Mouse (Mus musculus): Measurements from ENCODE around the gene Arhgap30. TPM values are rescaled to one million over a fixed set of nuclear protein-coding genes. Genes with fewer than 3 reads are reported as not detected.

The Arhgap30 gene
- polyA plus RNA-seq, 1 experiment from 2014 or later, result 0.72 TPM

- Histone ChIP-seq H3K4me1 (peaks cover 42% of the 10 kb centered on the region), H3K27me3 (replicated peaks; ENCODE audit: low read depth, poor library complexity, severe bottlenecking) (peaks cover 53% of the 10 kb centered on the region), H3K9me3 (0 out of 2 replicates have a peak, but pooled peaks cover 8% of the 10 kb centered on the region), H3K36me3 (replicated peaks) (0 out of 2 replicates have a peak, but pooled peaks cover 6% of the 10 kb centered on the region), H3K27ac (replicated peaks) (0 out of 2 replicates have a peak overlapping the region, but pooled peaks have one; percentile 3), H3K4me3 (peak overlapping the region; percentile 61; the same call in 1 of the 2 replicates)
- DNase-seq (ENCODE audit: low spot score), result peak; percentile 12
- 55% methylated on average over 9 of the region's 9 CpGs for WGBS
These were observed 51.4 kb downstream of the Arhgap30 start for GRCm38 (mm10) chr1:171440025-171440725.

DNA sequence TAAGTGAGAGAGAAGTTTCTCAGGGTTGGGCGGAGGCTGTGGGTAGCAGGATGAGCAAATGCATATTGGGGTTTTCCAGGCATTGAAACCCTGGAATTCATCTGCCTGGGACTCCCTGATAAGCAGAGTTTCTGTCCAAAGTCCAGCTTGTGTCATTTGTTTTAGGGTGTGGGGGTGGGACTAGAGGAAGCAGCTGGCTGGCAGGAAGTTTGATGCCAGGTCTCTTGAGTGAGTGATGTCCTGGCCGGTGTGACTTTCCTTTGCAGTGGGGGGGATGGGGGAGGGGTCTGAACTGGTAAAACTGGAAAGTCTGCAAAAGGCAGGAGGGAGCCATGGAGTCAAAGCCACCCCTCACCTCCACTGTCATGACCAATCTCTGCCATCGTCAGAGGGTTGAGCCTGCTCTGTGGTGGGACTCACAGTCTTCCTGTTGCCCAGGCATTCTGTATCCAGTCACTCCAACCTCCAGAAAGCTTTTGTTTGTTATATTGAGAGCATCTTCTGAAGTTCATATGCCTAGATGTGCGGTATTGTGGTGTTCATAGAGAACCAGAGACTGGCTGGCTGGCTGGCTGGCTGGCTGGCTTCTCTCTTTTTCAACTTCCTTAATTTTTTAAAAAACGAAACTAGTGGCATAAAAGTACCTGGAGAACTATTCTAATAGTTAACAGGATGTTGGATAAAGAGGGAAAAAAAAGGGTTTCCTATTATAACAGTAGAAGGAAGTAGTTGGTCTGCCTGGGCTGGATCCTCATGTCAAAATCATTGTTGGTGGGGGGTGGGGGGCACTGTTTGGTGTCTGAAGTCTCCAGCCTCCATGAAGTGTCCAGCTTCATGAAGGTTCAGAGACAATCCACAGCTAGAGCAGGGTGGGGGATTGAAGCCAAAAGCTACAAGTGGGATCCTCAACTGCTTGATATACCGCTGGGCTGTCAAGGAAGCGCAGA is 53.0 kb downstream of the Arhgap30 start:
- Histone ChIP-seq H3K9me3 (peaks cover 8% of the 10 kb centered on the region; the same call in 1 of the 2 replicates), H3K4me1 (peaks cover 42% of the 10 kb centered on the region), H3K4me3 (no peak overlapping the region), H3K27me3 (replicated peaks; ENCODE audit: low read depth, poor library complexity, severe bottlenecking) (peaks cover 41% of the 10 kb centered on the region), H3K36me3 (replicated peaks) (0 out of 2 replicates have a peak, but pooled peaks cover 6% of the 10 kb centered on the region), H3K27ac (replicated peaks) (no peak overlapping the region; the same call in none of the 2 replicates)
- DNase-seq (ENCODE audit: low spot score), result peak; percentile 40
- 60% methylated on average over 7 of the region's 7 CpGs for WGBS

GRCm38 (mm10) chr1:171442413-171442760 is 53.6 kb downstream of the Arhgap30 start:
- Histone ChIP-seq H3K9me3 (peaks cover 8% of the 10 kb centered on the region; the same call in 1 of the 2 replicates), H3K4me3 (no peak overlapping the region), H3K36me3 (replicated peaks) (0 out of 2 replicates have a peak, but pooled peaks cover 6% of the 10 kb centered on the region), H3K27ac (replicated peaks) (no peak overlapping the region), H3K4me1 (peaks cover 41% of the 10 kb centered on the region), H3K27me3 (replicated peaks; ENCODE audit: low read depth, poor library complexity, severe bottlenecking) (peaks cover 35% of the 10 kb centered on the region)
- DNase-seq (ENCODE audit: low spot score), result no peak
- WGBS, result 70% methylated on average over 8 of the region's 8 CpGs

DNA sequence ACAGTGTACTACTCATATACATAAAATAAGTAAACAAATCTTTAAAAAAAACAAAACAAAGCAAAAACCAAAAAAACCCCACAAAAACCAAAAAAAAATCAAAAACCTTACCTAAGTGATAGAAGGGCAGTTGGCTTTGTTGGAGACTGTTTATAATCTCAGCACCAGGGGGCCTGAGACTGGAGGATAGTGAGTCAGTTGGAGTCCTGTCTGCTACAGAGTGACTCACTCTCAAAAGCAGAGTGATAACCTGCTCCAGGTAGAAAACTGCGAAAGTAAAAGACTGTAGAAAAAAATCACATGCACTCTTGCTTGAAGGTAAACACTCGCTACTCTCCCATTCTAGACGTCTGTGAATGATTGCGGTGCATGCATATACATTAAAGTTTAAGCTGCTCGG is 56.3 kb downstream of the Arhgap30 start:
- no peak overlapping the region for H3K4me3 ChIP-seq
- H3K36me3 ChIP-seq (replicated peaks), result 0 out of 2 replicates have a peak, but pooled peaks cover 6% of the 10 kb centered on the region
- DNase-seq (ENCODE audit: low spot score), result no peak
- H3K27ac ChIP-seq (replicated peaks), result no peak overlapping the region
- H3K27me3 ChIP-seq (replicated peaks; ENCODE audit: low read depth, poor library complexity, severe bottlenecking), result peaks cover 8% of the 10 kb centered on the region
- peaks cover 8% of the 10 kb centered on the region; the same call in 1 of the 2 replicates for H3K9me3 ChIP-seq
- WGBS, result 93% methylated on average over 5 of the region's 5 CpGs
- peaks cover 28% of the 10 kb centered on the region for H3K4me1 ChIP-seq

- H3K4me3 ChIP-seq, result no peak overlapping the region
- H3K27ac ChIP-seq (replicated peaks), result no peak overlapping the region
- H3K36me3 ChIP-seq (replicated peaks), result 0 out of 2 replicates have a peak, but pooled peaks cover 6% of the 10 kb centered on the region
- DNase-seq (ENCODE audit: low spot score), result no peak
- no peaks in the 10 kb centered on the region for H3K27me3 ChIP-seq (replicated peaks; ENCODE audit: low read depth, poor library complexity, severe bottlenecking)
- peaks cover 12% of the 10 kb centered on the region for H3K4me1 ChIP-seq
- peaks cover 8% of the 10 kb centered on the region; the same call in 1 of the 2 replicates for H3K9me3 ChIP-seq
- WGBS, result 80% methylated on average over 7 of the region's 7 CpGs
These were observed 58.1 kb downstream of the Arhgap30 start for GRCm38 (mm10) chr1:171446854-171447253.

DNA sequence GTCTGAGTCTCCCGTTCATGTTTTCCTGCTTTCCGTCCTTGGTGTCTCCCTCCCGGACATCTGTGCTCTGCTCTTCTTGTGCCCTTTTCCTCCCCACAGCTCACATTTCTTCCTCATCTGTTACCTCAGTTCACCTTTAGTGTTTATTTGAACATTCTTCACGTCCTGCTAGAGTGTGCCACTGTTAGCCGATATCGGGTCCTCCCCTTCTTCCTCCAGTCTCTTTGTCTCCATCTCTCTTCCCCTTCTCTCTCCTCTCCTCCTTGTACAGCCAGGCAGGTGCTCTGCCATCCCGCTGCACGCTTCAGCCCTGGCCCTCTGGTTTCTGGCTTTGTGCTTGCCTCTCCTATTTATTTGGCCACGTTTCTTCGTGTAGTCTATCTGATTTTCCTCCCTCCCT is 58.9 kb downstream of the Arhgap30 start:
- no peak overlapping the region for H3K27ac ChIP-seq (replicated peaks)
- 0 out of 2 replicates have a peak, but pooled peaks cover 6% of the 10 kb centered on the region for H3K36me3 ChIP-seq (replicated peaks)
- H3K9me3 ChIP-seq, result peaks cover 8% of the 10 kb centered on the region; the same call in 1 of the 2 replicates
- H3K27me3 ChIP-seq (replicated peaks; ENCODE audit: low read depth, poor library complexity, severe bottlenecking), result no peaks in the 10 kb centered on the region
- peaks cover 8% of the 10 kb centered on the region for H3K4me1 ChIP-seq
- 66% methylated on average over 10 of the region's 10 CpGs for WGBS
- H3K4me3 ChIP-seq, result no peak overlapping the region
- no peak for DNase-seq (ENCODE audit: low spot score)

DNA sequence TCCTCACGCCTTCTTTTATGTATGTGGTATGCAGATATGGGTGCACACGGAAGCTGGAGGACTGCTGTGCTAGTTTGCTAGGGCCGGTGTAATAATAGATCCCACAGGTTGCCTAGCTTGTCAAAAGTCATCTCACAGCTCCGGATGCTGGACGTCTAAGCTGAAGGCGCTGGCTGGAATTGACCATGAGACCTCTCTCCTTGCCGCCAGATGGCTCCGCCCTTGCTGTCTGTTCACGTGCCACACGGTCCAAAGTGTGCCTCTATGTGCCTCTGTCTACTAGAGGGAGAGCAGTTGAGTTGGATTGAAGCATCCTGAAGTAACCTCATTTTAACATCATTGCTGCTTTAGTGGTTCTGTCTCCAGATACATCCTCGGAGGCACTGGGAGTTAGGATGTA is 61.3 kb downstream of the Arhgap30 start:
- H3K27ac ChIP-seq (replicated peaks), result no peak overlapping the region
- WGBS, result 90% methylated on average over 11 of the region's 11 CpGs
- DNase-seq (ENCODE audit: low spot score), result no peak
- no peaks in the 10 kb centered on the region for H3K36me3 ChIP-seq (replicated peaks)
- peaks cover 8% of the 10 kb centered on the region for H3K4me1 ChIP-seq
- H3K4me3 ChIP-seq, result no peak overlapping the region
- H3K27me3 ChIP-seq (replicated peaks; ENCODE audit: low read depth, poor library complexity, severe bottlenecking), result no peaks in the 10 kb centered on the region
- no peaks in the 10 kb centered on the region; the same call in 1 of the 2 replicates for H3K9me3 ChIP-seq

DNA sequence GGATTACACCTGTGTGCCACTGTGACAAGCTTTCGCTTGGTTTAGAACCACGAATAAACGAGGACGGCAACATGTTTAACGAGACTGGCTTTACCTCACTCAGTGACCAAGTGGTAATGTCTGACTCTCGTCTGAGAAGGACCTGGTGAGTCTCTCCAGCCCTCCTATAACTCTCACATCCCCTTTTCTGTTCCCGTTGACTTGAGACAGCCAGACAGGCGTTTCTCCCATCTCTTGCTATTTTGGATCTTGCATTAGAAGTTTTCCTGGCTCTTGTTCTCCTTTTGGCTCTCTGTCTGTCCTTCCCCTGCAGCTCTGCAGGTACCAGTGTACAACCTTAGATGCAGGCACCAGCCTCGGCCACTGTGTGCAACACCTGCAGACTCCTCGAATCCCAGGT is 62.2 kb downstream of the Arhgap30 start:
- Histone ChIP-seq H3K27ac (replicated peaks) (no peak overlapping the region), H3K27me3 (replicated peaks; ENCODE audit: low read depth, poor library complexity, severe bottlenecking) (no peaks in the 10 kb centered on the region), H3K4me1 (peaks cover 8% of the 10 kb centered on the region), H3K9me3 (no peaks in the 10 kb centered on the region; the same call in 1 of the 2 replicates), H3K4me3 (no peak overlapping the region), H3K36me3 (replicated peaks) (no peaks in the 10 kb centered on the region)
- no peak for DNase-seq (ENCODE audit: low spot score)
- WGBS, result 88% methylated on average over 10 of the region's 10 CpGs

GRCm38 (mm10) chr1:171452522-171452921 is 63.8 kb downstream of the Arhgap30 start:
- Histone ChIP-seq H3K4me1 (peaks cover 4% of the 10 kb centered on the region), H3K27ac (replicated peaks) (no peak overlapping the region), H3K36me3 (replicated peaks) (no peaks in the 10 kb centered on the region), H3K9me3 (no peaks in the 10 kb centered on the region), H3K27me3 (replicated peaks; ENCODE audit: low read depth, poor library complexity, severe bottlenecking) (no peaks in the 10 kb centered on the region), H3K4me3 (no peak overlapping the region)
- WGBS, result 76% methylated on average over 5 of the region's 5 CpGs
- no peak for DNase-seq (ENCODE audit: low spot score)

GRCm38 (mm10) chr1:171452923-171453322 is 64.2 kb downstream of the Arhgap30 start:
- H3K4me1 ChIP-seq, result peaks cover under 1% of the 10 kb centered on the region; the same call in 1 of the 2 replicates
- no peak overlapping the region for H3K27ac ChIP-seq (replicated peaks)
- H3K36me3 ChIP-seq (replicated peaks), result no peaks in the 10 kb centered on the region
- no peaks in the 10 kb centered on the region for H3K9me3 ChIP-seq
- 89% methylated on average over 5 of the region's 5 CpGs for WGBS
- H3K27me3 ChIP-seq (replicated peaks; ENCODE audit: low read depth, poor library complexity, severe bottlenecking), result no peaks in the 10 kb centered on the region
- no peak overlapping the region for H3K4me3 ChIP-seq
- no peak for DNase-seq (ENCODE audit: low spot score)

- Histone ChIP-seq H3K27ac (replicated peaks) (no peak overlapping the region), H3K27me3 (replicated peaks; ENCODE audit: low read depth, poor library complexity, severe bottlenecking) (no peaks in the 10 kb centered on the region), H3K4me1 (peaks cover 4% of the 10 kb centered on the region), H3K4me3 (no peak overlapping the region), H3K9me3 (no peaks in the 10 kb centered on the region), H3K36me3 (replicated peaks) (no peaks in the 10 kb centered on the region)
- WGBS, result 83% methylated on average over 6 of the region's 6 CpGs
- no peak for DNase-seq (ENCODE audit: low spot score)
These were observed 66.2 kb downstream of the Arhgap30 start for GRCm38 (mm10) chr1:171454926-171455325.

DNA sequence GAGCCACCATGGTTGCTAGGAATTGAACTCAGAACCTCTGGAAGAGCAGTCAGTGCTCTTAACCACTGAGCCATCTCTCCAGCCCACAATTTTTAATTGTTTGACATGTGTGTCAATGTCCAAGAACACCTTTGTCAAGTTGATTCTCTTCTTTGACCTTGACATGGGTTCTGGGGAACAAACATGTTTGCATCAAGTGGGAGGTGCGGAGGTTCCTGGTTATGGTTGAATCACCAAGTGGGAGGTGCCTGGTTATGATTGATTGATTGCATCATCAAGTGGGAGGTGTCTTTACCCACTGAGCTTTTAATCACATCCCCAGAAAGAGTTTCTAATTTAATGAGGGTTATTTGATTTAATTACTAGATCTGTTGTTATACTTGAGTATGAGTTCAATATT is 68.8 kb downstream of the Arhgap30 start:
- H3K9me3 ChIP-seq, result no peaks in the 10 kb centered on the region
- 92% methylated on average over 1 of the region's 1 CpGs for WGBS
- no peak overlapping the region for H3K27ac ChIP-seq (replicated peaks)
- H3K4me1 ChIP-seq, result peaks cover 10% of the 10 kb centered on the region
- peaks cover 17% of the 10 kb centered on the region for H3K36me3 ChIP-seq (replicated peaks)
- DNase-seq (ENCODE audit: low spot score), result no peak
- no peaks in the 10 kb centered on the region for H3K27me3 ChIP-seq (replicated peaks; ENCODE audit: low read depth, poor library complexity, severe bottlenecking)
- no peak overlapping the region for H3K4me3 ChIP-seq
